Mouse (Mus musculus): ENCODE data around the gene Tmem268. TPM values are rescaled to one million over a fixed set of nuclear protein-coding genes. Genes with fewer than 3 reads are reported as not detected.
A peak's percentile ranks its signal among the peaks of the same experiment; 100 is the strongest.

Tmem268 gene
- polyA plus RNA-seq, 1 experiment from 2014 or later, result 8.2 TPM

GRCm38 (mm10) chr4:63544494-63545230, 13.9 kb upstream of the Tmem268 start, which contains the start of gene Atp6v1g1:
Gene Atp6v1g1 (plus strand): TSS chr4:63544772.
- ATAC-seq (ENCODE audit: low FRiP score, low read depth), result peak; percentile 96
- Histone ChIP-seq H3K27ac (peak within 1 kb of the TSS; percentile 86), H3K36me3 (peaks cover 18% of the 10 kb centered on the region), H3K4me2 (replicated peaks) (peak within 1 kb of the TSS; percentile 84), H3K4me3 (peak within 1 kb of the TSS; percentile 89), H3K9ac (peak within 1 kb of the TSS; percentile 96), H3K27me3 (no peaks in the 10 kb centered on the region), H3K9me3 (no peaks in the 10 kb centered on the region), H3K4me1 (peaks cover 30% of the 10 kb centered on the region)
- WGBS, result under 1% methylated on average over 57 of the region's 57 CpGs

- Histone ChIP-seq H3K4me3 (peak overlapping the region; percentile 89), H3K9me3 (no peaks in the 10 kb centered on the region), H3K27me3 (no peaks in the 10 kb centered on the region), H3K4me2 (replicated peaks) (peak overlapping the region; percentile 84), H3K27ac (peak overlapping the region; percentile 86; the same call in 1 of the 2 replicates), H3K36me3 (peaks cover 20% of the 10 kb centered on the region), H3K4me1 (peaks cover 30% of the 10 kb centered on the region), H3K9ac (peak overlapping the region; percentile 96)
- WGBS, result 18% methylated on average over 26 of the region's 26 CpGs
- ATAC-seq (ENCODE audit: low FRiP score, low read depth), result peak; percentile 20; the same call in 1 of the 2 replicates
Observed at GRCm38 (mm10) chr4:63545231-63545958, 13.2 kb upstream of the Tmem268 start.

- ATAC-seq (ENCODE audit: low FRiP score, low read depth), result no peak
- H3K36me3 ChIP-seq, result peaks cover 32% of the 10 kb centered on the region
- peaks cover 30% of the 10 kb centered on the region for H3K4me1 ChIP-seq
- WGBS, result 77% methylated on average over 6 of the region's 6 CpGs
- peak overlapping the region; percentile 89; the same call in 1 of the 2 replicates for H3K4me3 ChIP-seq
- H3K9ac ChIP-seq, result 0 out of 2 replicates have a peak overlapping the region, but pooled peaks have one; percentile 96
- H3K4me2 ChIP-seq (replicated peaks), result peak overlapping the region; percentile 84
- H3K27me3 ChIP-seq, result no peaks in the 10 kb centered on the region
- H3K27ac ChIP-seq, result no peak overlapping the region
- H3K9me3 ChIP-seq, result no peaks in the 10 kb centered on the region
Observed at GRCm38 (mm10) chr4:63546441-63547055, 12.0 kb upstream of the Tmem268 start.

GRCm38 (mm10) chr4:63547799-63548198, 10.8 kb upstream of the Tmem268 start:
- peaks cover 44% of the 10 kb centered on the region for H3K36me3 ChIP-seq
- no peak for ATAC-seq (ENCODE audit: low FRiP score, low read depth)
- no peak overlapping the region for H3K9ac ChIP-seq
- no peaks in the 10 kb centered on the region for H3K27me3 ChIP-seq
- no peak overlapping the region for H3K4me3 ChIP-seq
- peaks cover 27% of the 10 kb centered on the region for H3K4me1 ChIP-seq
- H3K4me2 ChIP-seq (replicated peaks), result no peak overlapping the region
- H3K27ac ChIP-seq, result no peak overlapping the region
- 68% methylated on average over 1 of the region's 1 CpGs for WGBS
- no peaks in the 10 kb centered on the region for H3K9me3 ChIP-seq

GRCm38 (mm10) chr4:63548491-63548890, 10.1 kb upstream of the Tmem268 start:
- Histone ChIP-seq H3K27me3 (no peaks in the 10 kb centered on the region), H3K36me3 (peaks cover 50% of the 10 kb centered on the region), H3K9ac (no peak overlapping the region), H3K27ac (no peak overlapping the region), H3K9me3 (no peaks in the 10 kb centered on the region), H3K4me3 (no peak overlapping the region), H3K4me2 (replicated peaks) (no peak overlapping the region), H3K4me1 (peaks cover 27% of the 10 kb centered on the region)
- 87% methylated on average over 3 of the region's 3 CpGs for WGBS
- ATAC-seq (ENCODE audit: low FRiP score, low read depth), result no peak

- 86% methylated on average over 3 of the region's 3 CpGs for WGBS
- H3K4me1 ChIP-seq, result peaks cover 17% of the 10 kb centered on the region
- no peak overlapping the region for H3K27ac ChIP-seq
- H3K27me3 ChIP-seq, result no peaks in the 10 kb centered on the region
- H3K9ac ChIP-seq, result no peak overlapping the region
- H3K4me3 ChIP-seq, result no peak overlapping the region
- no peak for ATAC-seq (ENCODE audit: low FRiP score, low read depth)
- no peaks in the 10 kb centered on the region for H3K9me3 ChIP-seq
- peaks cover 66% of the 10 kb centered on the region for H3K36me3 ChIP-seq
- no peak overlapping the region for H3K4me2 ChIP-seq (replicated peaks)
Observed at GRCm38 (mm10) chr4:63550908-63551307, 7.7 kb upstream of the Tmem268 start.

- Histone ChIP-seq H3K9ac (no peak overlapping the region), H3K4me1 (peaks cover 13% of the 10 kb centered on the region), H3K36me3 (peaks cover 65% of the 10 kb centered on the region), H3K4me2 (replicated peaks) (no peak overlapping the region), H3K9me3 (no peaks in the 10 kb centered on the region), H3K27me3 (no peaks in the 10 kb centered on the region), H3K4me3 (no peak overlapping the region), H3K27ac (no peak overlapping the region)
- no peak for ATAC-seq (ENCODE audit: low FRiP score, low read depth)
- WGBS, result 93% methylated on average over 1 of the region's 1 CpGs
Observed at GRCm38 (mm10) chr4:63552865-63553264, 5.7 kb upstream of the Tmem268 start.

GRCm38 (mm10) chr4:63553789-63554576, 4.6 kb upstream of the Tmem268 start:
- Histone ChIP-seq H3K4me1 (peaks cover 18% of the 10 kb centered on the region), H3K27me3 (no peaks in the 10 kb centered on the region), H3K36me3 (peaks cover 54% of the 10 kb centered on the region), H3K9ac (no peak overlapping the region), H3K4me3 (no peak overlapping the region), H3K9me3 (no peaks in the 10 kb centered on the region), H3K4me2 (replicated peaks) (no peak overlapping the region), H3K27ac (no peak overlapping the region)
- ATAC-seq (ENCODE audit: low FRiP score, low read depth), result no peak
- 76% methylated on average over 4 of the region's 4 CpGs for WGBS

GRCm38 (mm10) chr4:63554616-63555015, 4.0 kb upstream of the Tmem268 start:
- H3K27me3 ChIP-seq, result no peaks in the 10 kb centered on the region
- peaks cover 24% of the 10 kb centered on the region for H3K4me1 ChIP-seq
- no peak for ATAC-seq (ENCODE audit: low FRiP score, low read depth)
- no peak overlapping the region for H3K4me3 ChIP-seq
- H3K9me3 ChIP-seq, result no peaks in the 10 kb centered on the region
- peaks cover 48% of the 10 kb centered on the region for H3K36me3 ChIP-seq
- no peak overlapping the region for H3K4me2 ChIP-seq (replicated peaks)
- no peak overlapping the region for H3K27ac ChIP-seq
- 75% methylated on average over 3 of the region's 3 CpGs for WGBS
- no peak overlapping the region for H3K9ac ChIP-seq

- no peak for ATAC-seq (ENCODE audit: low FRiP score, low read depth)
- no peak overlapping the region for H3K9ac ChIP-seq
- no peak overlapping the region for H3K4me3 ChIP-seq
- H3K4me2 ChIP-seq (replicated peaks), result no peak overlapping the region
- H3K4me1 ChIP-seq, result peaks cover 29% of the 10 kb centered on the region
- H3K27me3 ChIP-seq, result no peaks in the 10 kb centered on the region
- H3K27ac ChIP-seq, result no peak overlapping the region
- no peaks in the 10 kb centered on the region for H3K9me3 ChIP-seq
- peaks cover 46% of the 10 kb centered on the region for H3K36me3 ChIP-seq
- WGBS, result 91% methylated on average over 2 of the region's 2 CpGs
Observed at GRCm38 (mm10) chr4:63555111-63555510, 3.5 kb upstream of the Tmem268 start.

- WGBS, result 71% methylated on average over 5 of the region's 5 CpGs
- no peak for ATAC-seq (ENCODE audit: low FRiP score, low read depth)
- no peak overlapping the region for H3K4me3 ChIP-seq
Observed at GRCm38 (mm10) chr4:63556665-63557064, 1.9 kb upstream of the Tmem268 start.

More at GRCm38 (mm10) chr4:63556665-63557064, 1.9 kb upstream of the Tmem268 start:
- no peaks in the 10 kb centered on the region for H3K27me3 ChIP-seq
- H3K27ac ChIP-seq, result no peak overlapping the region
- H3K4me1 ChIP-seq, result peaks cover 42% of the 10 kb centered on the region
- no peak overlapping the region for H3K4me2 ChIP-seq (replicated peaks)
- peaks cover 33% of the 10 kb centered on the region for H3K36me3 ChIP-seq
- no peaks in the 10 kb centered on the region for H3K9me3 ChIP-seq
- H3K9ac ChIP-seq, result no peak overlapping the region

Measured in limb, embryonic 13.5 days (tissue).